Mouse (Mus musculus) yolk sac, embryonic 10.5 days (tissue): Measurements from ENCODE around the gene Ryk.
"Not testable (repeated sequence)": the region's sequence is repeated elsewhere in the genome, so short reads cannot be mapped to it uniquely, and the experiment has no call there.

ENCODE experiments used
- DNase-seq: peaks from one replicate; pipeline ENCODE4 v3.0.0-alpha.2; 2017; ENCODE audit warnings: low spot score

Gene Ryk

GRCm38 (mm10) chr9:102906781-102907180 is 72.1 kb downstream of the Ryk start:
- no peak for DNase-seq

- DNase-seq = no peak
These were observed 73.0 kb downstream of the Ryk start for GRCm38 (mm10) chr9:102907521-102908246.

GRCm38 (mm10) chr9:102911526-102911925 is 76.8 kb downstream of the Ryk start:
- DNase-seq = no peak

GRCm38 (mm10) chr9:102912516-102913035 is 77.9 kb downstream of the Ryk start:
- DNase-seq = no peak

GRCm38 (mm10) chr9:102913597-102913996 is 78.9 kb downstream of the Ryk start:
- DNase-seq = not testable (repeated sequence)

GRCm38 (mm10) chr9:102914583-102914982 is 79.9 kb downstream of the Ryk start:
- DNase-seq = no peak

- no peak for DNase-seq
These were observed 80.7 kb downstream of the Ryk start for GRCm38 (mm10) chr9:102915292-102915854.

GRCm38 (mm10) chr9:102916076-102916475 is 81.4 kb downstream of the Ryk start:
- no peak for DNase-seq

- no peak for DNase-seq
These were observed 82.9 kb downstream of the Ryk start for GRCm38 (mm10) chr9:102917532-102918129.

GRCm38 (mm10) chr9:102919486-102919885 is 84.8 kb downstream of the Ryk start:
- DNase-seq = no peak

- DNase-seq = no peak
These were observed 87.1 kb downstream of the Ryk start for GRCm38 (mm10) chr9:102921791-102922190.

- DNase-seq = no peak
These were observed 88.2 kb downstream of the Ryk start for GRCm38 (mm10) chr9:102922866-102923434.

GRCm38 (mm10) chr9:102923836-102924235 is 89.1 kb downstream of the Ryk start:
- no peak for DNase-seq

GRCm38 (mm10) chr9:102924627-102925316 is 90.1 kb downstream of the Ryk start:
- DNase-seq = peak; percentile 64

GRCm38 (mm10) chr9:102926137-102926536 is 91.4 kb downstream of the Ryk start:
- DNase-seq = peak; percentile 74

- DNase-seq = no peak
These were observed 95.1 kb downstream of the Ryk start for GRCm38 (mm10) chr9:102929776-102930175.

GRCm38 (mm10) chr9:102933925-102934721 is 99.4 kb downstream of the Ryk start:
- DNase-seq = peak; percentile 85

GRCm38 (mm10) chr9:102942221-102942620 is 107.5 kb downstream of the Ryk start:
- DNase-seq = no peak

- no peak for DNase-seq
These were observed 110.2 kb downstream of the Ryk start for GRCm38 (mm10) chr9:102944891-102945290.

GRCm38 (mm10) chr9:102946469-102947015 is 111.8 kb downstream of the Ryk start:
- DNase-seq = no peak

- DNase-seq = no peak
These were observed 114.0 kb downstream of the Ryk start for GRCm38 (mm10) chr9:102948706-102949105.
